Mouse (Mus musculus) kidney, adult 2 months (tissue): ENCODE measurements at regions not wholly inside any gene's neighbourhood (a gene's known extent, or its start where the extent isn't known, plus 50 kb on each side); places are given as distances from the start of the nearest gene placed in this dataset.

Experiments
- CTCF ChIP-seq: fragments of 200-500 bp; conservative IDR thresholded peaks from 2 replicates; pipeline ENCODE4 v1.5.1; 2011; ENCODE audit warnings: low read depth, mild to moderate bottlenecking, control low read depth, low read length, moderate library complexity, mixed read lengths; ENCODE audit not compliant: insufficient read depth, insufficient read length
- POLR2A ChIP-seq: fragments of 200-500 bp; IDR thresholded peaks from one replicate; pipeline ENCODE4 v1.6.1; 2011; ENCODE audit warnings: low read depth, low read length, control low read depth

- TF ChIP-seq CTCF (no peak), POLR2A (no peak)
Measured at GRCm38 (mm10) chr19:21115693-21116092, 156.4 kb upstream of the Zfand5 start.
